Mouse (Mus musculus) thymus, postnatal 10 days (tissue): ENCODE measurements around the gene Pold4.

ENCODE experiments used
- DNase-seq, 2 experiments: peaks; one replicate each; pipeline ENCODE4 v3.0.0; 2021; ENCODE audit warnings: low spot score in 2 of 2

The Pold4 gene

DNA sequence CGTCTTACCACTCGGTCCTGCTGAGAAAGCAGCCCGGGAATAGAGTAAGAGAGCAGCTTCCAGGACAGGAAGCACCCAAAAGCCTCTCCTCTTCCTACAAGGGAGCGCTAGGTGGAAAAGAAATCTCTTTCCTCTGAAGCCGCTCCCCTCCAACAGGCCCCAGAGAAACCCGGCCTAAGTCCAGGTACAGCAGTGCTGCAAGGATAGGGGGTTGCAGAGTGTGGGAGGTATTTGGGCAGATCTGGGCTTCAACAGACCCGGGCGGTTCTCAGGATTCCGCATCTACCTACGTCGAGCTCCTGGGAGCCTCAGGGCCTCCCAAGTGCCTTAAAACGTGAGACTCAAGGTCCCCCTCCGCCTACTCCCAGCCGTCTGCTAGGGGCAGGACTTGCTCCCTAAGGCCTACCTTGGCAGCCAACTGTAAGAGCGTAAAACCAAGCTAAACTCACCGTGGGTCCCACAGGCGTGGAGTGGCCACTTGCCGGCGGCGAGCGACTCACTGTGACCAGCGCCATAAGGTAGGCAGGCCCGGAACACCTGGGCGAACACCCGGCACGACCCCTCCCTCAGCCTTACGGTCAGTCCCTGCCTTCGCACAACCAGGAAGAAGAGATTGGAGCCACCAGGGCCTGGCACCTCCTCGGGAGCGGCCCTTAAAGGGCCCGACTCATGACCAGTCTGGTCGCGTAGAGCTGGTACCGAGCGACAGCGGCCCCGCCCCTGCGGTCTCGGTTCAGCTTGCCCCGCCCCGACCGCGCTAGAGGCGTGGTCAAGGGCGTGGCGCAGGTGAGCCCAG lies 37.1 kb downstream of the Pold4 start, which contains the start of gene Ssh3:
Gene Ssh3, minus strand, starts transcription at position 615 of the 796 bp plus-strand sequence.
- peak in 1 of 2 experiments; percentile 41 for DNase-seq

- DNase-seq: no peak
Observed at GRCm38 (mm10) chr19:4270187-4270586, 38.5 kb downstream of the Pold4 start.

DNA sequence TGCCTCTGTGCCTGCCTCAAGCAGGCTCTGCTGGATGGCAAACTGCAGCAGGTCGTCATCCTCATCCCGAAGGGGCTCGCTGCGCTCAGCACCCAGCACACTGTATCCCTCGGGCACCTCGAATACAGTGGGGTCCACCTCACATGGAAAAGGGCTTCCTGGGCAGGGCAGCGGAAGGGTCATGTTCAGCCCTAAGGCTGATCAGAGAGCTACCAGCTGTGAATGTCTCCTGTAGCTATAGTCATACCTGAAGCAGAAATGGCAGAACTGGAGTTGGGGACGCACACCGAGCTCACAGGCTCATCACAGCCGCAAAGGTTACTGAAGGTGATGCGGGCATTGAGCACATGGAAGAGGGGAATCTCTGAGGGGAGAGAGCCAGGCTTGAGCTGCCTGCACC lies 39.3 kb downstream of the Pold4 start:
- DNase-seq: no peak

GRCm38 (mm10) chr19:4279487-4279886 lies 47.8 kb downstream of the Pold4 start:
- peak in 1 of 2 experiments; percentile 17 for DNase-seq

GRCm38 (mm10) chr19:4280425-4280824 lies 48.7 kb downstream of the Pold4 start:
- DNase-seq: no peak

DNA sequence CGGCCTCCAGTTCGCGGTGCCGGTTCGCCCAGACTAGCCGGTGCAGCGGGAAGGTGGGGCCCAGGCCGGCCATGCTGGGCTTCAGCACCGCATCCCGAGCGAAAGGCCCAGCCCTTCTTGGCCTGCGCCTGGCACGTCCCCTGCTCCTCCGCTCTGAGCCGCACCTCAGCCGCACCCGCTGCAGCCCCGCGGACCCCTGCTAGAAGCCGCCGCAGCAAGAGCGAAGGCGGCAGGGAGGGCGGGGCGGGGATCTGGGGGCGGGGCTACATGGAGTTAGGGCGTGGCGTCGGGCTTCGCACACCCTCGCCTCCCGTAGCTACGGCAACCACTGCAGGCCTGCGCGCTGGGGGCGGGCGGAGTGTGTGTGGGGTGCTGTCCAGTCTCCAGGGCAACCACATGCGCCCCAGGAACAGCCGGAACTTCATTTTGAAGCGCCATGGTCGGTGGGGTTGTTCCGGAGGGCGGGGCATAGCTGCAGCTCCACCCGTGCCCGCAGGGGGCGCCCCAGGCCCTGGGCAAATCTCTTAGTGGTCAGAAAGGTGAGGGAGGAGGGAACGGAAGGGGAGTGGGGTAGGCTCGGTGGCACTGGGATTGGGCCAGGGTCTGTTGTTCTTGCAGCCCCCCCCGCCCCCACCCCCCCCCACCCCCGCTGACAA lies 51.3 kb downstream of the Pold4 start, which contains the start of gene Ankrd13d:
Gene Ankrd13d, minus strand, starts transcription at position 240 of the 656 bp plus-strand sequence.
- DNase-seq: peak; percentile 86 to 90
